Mouse (Mus musculus) liver, embryonic 14.5 days (tissue): ENCODE measurements around the gene Grin2d.

Source experiments
- CTCF ChIP-seq: IDR thresholded peaks from 2 replicates; pipeline ENCODE4 v1.5.1; 2016; ENCODE audit warnings: antibody characterized with exemption, low read depth, control low read depth
- EP300 ChIP-seq: IDR thresholded peaks from 2 replicates; pipeline ENCODE4 v1.6.1; 2016; ENCODE audit warnings: antibody characterized with exemption, low read depth

DNA sequence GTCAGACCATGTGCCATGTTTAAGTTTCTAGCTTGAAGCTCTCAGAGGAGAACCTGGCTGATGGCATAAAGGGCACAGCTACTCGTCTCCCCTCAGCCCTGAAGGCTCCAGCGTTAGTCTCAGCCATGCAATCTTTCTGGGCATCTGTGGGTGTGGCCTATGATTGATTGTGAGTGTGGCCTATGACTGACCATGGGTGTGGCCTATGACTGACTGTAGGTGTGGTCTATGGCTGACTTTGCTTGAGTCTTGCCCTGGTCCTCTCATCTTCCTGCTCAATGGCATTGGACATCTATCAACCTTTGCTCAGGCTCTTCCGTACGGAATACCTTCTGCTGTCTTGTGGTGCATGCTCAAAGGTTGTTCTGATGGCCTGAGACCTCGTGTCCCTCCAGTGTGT is 23.4 kb upstream of the Grin2d start:
- TF ChIP-seq CTCF: no peak
- no peak for TF ChIP-seq EP300
